Mouse (Mus musculus): Measurements from ENCODE around the gene Pim1.
"Not testable (repeated sequence)": the region's sequence is repeated elsewhere in the genome, so short reads cannot be mapped to it uniquely, and the experiment has no call there.

Gene Pim1

DNA sequence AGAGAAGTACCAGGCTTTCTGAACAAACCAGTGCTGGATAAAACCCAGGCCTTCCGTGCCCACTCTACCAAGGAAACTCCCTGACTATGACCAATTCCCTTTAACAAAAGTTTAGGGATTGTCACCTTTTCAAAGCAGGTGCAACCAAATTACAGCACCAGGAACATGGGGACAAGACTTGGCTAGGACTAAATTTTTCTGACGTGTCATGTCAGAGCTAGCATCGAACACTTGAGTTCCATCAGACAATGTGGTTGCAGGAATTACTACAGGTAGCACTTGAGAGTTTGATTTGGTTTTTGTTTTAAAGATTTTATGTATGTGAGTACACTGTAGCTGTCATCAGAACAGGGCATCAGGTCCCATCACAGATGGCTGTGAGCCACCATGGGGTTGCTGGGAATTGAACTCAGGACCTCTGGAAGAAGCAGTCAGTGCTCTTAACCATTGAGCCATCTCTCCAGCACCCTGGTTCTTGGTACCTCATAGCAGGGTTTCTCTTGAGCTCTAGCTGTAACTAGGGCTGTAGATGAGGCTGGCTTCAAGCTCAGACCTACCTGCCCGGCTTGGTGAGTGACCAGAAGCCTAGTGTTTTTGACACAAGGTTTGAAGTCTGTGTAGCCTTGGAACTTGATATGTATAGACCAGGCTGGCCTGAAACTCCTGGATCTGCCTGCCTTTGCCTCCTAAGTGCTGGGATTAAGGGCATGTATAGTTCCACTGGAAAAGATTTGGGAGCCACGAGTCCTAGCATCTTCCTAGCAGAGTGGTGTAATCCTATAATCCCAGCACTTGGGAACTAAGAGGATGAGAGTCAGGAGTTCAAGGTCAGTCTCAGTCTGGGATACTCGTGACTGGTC is 5.9 kb downstream of the Pim1 start:
- DNase-seq: no peak

- no peak for DNase-seq
Measured at GRCm38 (mm10) chr17:29497071-29497354, 6.5 kb downstream of the Pim1 start.

DNA sequence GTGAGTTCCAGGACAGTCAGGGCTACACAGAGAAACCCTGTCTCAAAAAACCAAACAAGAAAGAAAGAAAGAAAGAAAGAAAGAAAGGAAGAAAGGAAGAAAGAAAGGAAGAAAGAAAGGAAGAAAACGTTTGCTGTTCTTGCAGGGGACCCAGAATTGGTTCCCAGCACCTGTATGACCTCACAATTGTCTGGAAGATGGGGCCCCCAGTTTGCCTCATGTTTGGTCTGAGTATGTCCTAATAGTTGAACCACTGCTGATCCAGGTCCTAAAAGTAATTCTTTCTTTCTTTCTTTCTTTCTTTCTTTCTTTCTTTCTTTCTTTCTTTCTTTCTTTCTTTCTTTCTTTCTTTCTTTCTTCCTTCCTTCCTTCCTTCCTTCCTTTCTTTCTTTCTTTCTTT is 6.9 kb downstream of the Pim1 start:
- not testable (repeated sequence) for DNase-seq

- no peak for DNase-seq
Measured at GRCm38 (mm10) chr17:29498028-29498427, 7.5 kb downstream of the Pim1 start.

DNA sequence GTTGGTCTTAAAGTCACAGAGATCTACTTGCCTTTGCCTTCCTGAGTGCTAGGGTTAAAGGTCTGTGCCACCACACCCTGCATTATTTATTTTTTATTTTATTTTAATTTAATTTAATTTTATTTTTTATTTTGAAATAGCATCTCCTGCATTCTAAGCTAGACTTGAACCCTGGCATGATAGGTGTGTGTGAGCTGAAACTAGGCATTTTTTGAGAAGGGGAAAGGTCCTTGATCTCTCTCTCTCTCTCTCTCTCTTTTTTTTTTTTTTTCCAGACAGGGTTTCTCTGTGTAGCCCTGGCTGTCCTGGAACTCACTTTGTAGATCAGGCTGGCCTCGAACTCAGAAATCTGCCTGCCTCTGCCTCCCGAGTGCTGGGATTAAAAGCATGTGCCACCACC is 8.4 kb downstream of the Pim1 start:
- not testable (repeated sequence) for DNase-seq

GRCm38 (mm10) chr17:29499511-29499910 is 9.0 kb downstream of the Pim1 start:
- no peak for DNase-seq

DNA sequence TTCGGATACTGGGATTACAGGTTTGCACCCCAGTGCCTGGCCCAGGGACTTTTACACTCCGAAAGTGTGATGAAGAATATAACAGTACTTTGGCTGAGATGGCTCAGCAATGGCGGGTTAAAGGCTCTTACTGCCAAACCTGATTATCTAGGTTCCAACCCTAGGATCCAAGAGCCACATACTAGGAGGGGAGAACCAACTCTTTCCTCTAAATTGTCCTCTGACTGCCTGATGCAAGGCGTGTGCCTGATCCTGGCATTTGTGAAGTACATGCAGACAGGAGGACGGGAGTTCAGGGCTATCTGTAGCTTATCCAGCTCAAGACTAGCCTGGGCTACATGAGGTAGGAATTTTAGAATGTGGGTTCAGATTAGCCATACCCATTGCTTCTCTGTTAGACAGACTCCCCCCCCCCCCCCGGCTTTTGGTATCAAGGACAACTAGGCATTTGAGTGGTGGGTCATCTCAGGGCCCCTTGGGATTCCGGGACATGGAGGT is 9.7 kb downstream of the Pim1 start:
- DNase-seq: no peak

- no peak for DNase-seq
Measured at GRCm38 (mm10) chr17:29500802-29501469, 10.4 kb downstream of the Pim1 start.

GRCm38 (mm10) chr17:29502005-29502668 is 11.6 kb downstream of the Pim1 start:
- no peak for DNase-seq

DNA sequence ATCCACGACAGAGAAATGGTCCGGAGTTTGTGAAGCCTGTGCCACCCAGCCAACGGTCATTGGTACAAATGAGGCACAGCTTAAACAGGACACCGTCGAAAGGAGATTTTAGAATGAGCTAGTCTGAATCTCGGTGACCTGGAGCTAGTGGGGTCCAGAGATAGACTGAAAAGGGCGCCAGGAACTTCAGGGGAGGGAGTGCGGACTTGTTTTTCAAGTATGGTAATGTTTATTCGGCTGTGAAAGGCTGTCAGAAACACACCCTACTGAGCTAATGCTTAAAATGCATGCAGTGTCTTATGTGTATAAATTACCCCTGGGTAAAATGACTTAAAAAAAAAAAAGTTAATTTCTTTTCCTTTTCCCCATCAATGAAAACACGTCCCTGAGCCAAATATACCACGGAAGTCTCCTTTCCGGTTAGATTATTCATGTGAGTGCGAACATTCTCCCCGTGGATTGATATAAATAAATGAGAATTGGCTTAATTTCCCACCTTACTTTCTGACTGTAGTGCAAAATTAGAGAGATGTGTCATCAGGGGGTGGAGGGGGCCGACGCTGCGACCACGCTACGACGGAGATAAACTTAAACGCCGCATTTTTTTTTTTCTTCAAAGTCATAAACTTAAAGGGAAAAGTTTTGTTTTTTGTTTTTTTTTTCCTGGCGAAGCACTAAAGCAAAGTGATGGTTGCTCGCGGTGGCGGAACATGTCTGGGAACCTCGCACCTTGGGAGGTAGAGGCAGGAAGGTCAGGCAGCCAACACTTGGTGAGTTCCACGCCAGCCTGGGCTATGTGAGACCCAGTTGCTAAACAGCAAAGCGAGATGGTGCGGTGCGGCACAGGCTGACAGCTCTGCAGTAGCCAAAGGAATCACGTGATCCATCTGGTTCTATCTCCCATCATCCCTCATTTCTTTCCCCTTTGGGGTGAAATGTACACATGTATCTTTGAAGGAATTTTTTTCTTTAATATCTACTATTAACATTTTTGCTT is 12.4 kb downstream of the Pim1 start:
- DNase-seq: no peak

- no peak for DNase-seq
Measured at GRCm38 (mm10) chr17:29503700-29504099, 13.1 kb downstream of the Pim1 start.

DNA sequence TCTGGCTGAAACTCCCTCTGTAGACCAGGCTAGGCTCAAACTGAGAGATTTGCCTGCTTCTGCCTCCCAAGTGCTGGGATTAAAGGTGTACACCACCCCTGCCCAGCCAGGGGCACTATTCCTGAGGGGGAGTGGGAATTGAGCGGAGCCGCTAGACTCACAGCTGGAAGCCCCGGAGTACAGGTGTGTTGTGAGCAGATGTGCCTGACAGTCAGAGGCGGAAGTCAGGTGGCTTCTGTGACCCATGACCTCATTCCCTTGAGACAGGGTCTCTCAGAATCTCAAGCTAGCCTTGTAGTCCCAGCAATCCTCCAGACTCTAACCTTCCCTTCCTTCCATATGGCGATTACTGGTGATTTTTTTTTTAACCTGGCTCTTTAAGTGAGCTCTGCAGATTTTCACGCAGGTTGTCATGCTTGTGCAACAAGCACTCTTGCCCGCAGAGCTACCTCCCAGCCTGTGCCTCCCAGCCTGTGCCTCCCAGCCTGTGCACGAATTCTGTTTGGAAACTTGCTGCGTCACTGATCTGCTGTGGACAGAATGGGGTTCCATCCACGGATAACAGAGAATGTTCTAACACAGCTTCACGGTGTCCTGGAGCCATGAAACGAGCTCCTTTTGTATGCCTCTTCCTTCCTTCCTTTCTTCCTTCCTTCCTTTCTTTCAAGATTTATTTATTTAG is 18.5 kb downstream of the Pim1 start:
- no peak for DNase-seq

DNA sequence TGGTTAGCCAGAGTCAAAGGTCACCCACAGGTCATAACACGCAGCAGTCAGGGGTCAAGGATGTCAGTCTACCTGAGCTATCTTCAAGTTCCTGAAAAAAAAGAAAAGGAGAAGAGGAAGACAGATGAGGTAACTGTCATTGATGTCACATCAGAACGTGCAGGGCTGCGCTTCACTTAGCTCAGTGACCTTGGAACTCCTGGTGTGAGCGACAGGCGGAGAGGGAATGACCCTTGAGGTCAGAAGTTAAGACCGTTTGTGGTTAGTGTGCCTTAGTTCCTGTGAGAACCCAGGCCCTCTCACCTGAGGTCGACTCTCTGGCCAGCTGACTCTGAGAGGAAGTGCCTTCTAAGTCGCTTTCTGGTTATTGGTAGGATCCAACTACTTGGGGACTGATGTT is 20.1 kb downstream of the Pim1 start:
- no peak for DNase-seq

DNA sequence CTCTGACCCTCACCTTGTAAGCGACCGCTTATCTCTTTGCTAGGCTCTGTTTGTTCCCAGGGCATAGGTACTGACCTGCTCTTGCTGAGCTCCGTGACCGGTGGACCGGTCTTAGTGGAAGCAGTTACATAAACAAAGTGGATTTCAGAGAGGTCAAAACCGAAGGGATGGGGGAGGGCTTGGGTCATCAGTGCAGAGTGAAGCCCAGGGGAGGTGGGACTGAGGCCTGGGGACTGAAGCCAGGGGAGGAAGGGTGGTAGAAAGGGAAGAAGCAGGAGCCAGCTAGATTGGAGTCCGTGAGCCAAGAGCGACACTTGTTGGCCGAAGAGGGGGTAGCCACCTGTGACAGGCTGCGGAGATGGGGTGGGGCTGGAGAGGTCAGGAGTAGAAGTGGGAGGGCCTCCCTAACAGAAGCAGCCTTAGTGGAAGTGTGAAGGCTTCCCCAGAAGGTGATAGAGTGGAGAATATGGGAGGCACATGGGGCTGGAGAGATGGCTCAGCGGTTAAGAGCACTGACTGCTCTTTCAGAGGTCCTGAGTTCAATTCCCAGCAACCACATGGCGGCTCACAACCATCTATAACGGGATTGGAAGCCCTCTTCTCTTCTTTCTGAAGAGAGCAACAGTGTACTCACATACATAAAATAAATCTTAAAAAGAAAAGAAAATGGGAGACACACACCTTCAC is 22.6 kb downstream of the Pim1 start:
- no peak for DNase-seq

DNA sequence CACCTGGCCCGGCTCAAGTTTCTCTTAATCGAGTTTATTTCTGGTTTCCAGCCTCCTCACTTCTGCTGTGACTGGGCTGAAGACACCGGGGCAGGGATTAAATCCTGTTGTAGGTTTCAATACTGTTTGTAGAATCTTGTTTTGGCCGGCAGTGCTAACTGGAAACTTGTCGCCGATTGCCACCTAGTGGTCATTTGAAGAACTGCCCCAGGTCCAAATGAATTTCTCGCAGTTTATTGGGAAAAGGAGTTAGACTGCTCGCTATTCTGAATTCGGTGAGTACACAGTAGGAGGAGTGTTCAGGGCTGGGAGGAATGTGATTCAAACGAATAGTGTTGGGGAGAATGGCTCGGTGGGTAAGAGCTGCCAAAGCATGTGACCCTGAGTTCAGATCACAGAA is 23.9 kb downstream of the Pim1 start:
- DNase-seq: peak; percentile 79

DNA sequence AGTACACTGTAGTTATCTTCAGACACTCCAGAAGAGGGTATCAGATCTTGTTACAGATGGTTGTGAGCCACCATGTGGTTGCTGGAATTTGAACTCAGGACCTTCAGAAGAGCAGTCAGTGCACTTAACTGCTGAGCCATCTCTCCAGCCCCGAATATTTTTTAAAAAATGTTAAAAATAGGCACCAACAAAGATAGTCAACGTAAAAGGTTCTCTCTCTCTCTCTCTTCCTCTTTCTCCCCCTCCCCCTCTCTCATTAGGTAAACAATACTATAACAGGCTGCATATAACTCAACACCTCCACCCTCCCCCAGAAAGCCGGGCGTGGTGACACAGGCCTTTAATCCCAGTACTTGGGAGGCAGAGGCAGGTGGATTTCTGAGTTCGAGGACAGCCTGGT is 28.1 kb downstream of the Pim1 start:
- not testable (repeated sequence) for DNase-seq

DNA sequence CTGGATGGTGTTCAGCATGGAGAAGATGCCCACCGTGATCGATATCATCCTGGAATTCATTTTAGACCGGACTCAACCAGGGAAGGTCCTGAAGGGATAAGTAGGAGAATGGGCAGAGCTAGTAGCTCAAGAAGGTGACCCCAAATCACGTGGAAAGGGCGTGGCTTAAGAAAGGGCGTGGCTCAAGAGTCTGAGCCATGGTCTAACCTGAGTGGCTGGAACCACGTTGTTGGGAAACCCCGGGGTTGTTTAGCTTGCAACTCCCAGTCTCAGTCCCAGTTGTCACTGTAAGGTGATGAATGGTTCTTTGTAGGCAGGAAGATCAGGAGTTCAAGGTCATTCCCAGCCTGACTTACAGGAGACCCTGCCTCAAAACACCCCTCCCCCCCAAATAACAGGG is 29.2 kb downstream of the Pim1 start:
- DNase-seq: no peak

GRCm38 (mm10) chr17:29525613-29526012 is 35.1 kb downstream of the Pim1 start:
- no peak for DNase-seq

- DNase-seq: no peak
Measured at GRCm38 (mm10) chr17:29528568-29529187, 38.1 kb downstream of the Pim1 start.

DNA sequence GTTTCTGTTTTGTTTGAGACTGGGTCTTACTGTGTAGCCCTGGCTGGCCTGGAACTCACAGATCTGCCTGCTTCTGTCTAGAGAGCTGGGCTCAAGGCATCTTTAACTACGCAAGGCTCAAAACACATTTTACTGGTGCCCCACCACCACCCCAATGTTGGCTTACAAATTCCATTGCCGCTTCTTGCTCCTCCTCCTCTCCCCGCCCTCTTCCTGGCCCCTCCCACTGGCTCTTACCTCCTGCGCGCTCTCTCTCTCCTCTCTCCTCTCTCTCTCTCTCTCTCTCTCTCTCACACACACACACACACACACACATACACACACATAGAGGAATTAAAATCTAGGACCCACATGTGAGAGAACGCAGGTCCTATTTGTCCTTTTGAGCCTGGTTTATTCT is 40.0 kb downstream of the Pim1 start:
- DNase-seq: no peak

GRCm38 (mm10) chr17:29531278-29531677 is 40.7 kb downstream of the Pim1 start:
- DNase-seq: no peak

All from cerebellum, adult 11 months (tissue).